Mouse (Mus musculus): ENCODE data around the gene Tas2r114. TPM values are rescaled to one million over a fixed set of nuclear protein-coding genes. Genes with fewer than 3 reads are reported as not detected.

The Tas2r114 gene
- polyA plus RNA-seq (2015; fragmentation: Nextera tagmentation; extraction: Ambion mirVana) = not detected in 2 replicates

GRCm38 (mm10) chr6:131689963-131690362, at the start of gene Tas2r114:
TSS of gene Tas2r114 (minus strand) at chr6:131690063.

GRCm38 (mm10) chr6:131687395-131687794, 2.5 kb downstream of the Tas2r114 start, which contains the start of gene Tas2r105:
TSS of gene Tas2r105 (minus strand) at chr6:131687495.

GRCm38 (mm10) chr6:131685644-131686043, 4.2 kb downstream of the Tas2r114 start, which contains the start of gene Tas2r104:
TSS of gene Tas2r104 (minus strand) at chr6:131685744.

DNA sequence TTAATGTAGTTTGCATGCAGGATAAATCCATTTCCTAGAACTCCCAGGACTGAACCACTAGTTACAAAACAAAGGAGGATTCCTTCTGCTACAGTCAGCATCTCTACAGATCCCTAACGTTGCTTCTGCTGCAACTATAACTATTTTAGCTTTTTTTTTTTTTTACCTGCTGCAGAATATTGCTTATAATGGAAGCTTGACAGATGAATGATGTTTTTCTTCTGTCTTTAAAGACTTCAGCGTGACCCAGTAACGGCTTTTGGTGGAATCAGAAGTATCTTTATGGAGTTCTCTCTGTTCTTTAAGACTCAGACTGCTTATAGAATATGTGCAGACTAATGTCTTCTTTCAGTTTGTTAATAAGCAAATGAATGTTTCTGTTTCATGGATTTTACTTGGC, 11.1 kb downstream of the Tas2r114 start, which contains the start of gene Tas2r106:
Gene Tas2r106, minus strand, starts transcription at position 101 of the 400 bp plus-strand sequence.

DNA sequence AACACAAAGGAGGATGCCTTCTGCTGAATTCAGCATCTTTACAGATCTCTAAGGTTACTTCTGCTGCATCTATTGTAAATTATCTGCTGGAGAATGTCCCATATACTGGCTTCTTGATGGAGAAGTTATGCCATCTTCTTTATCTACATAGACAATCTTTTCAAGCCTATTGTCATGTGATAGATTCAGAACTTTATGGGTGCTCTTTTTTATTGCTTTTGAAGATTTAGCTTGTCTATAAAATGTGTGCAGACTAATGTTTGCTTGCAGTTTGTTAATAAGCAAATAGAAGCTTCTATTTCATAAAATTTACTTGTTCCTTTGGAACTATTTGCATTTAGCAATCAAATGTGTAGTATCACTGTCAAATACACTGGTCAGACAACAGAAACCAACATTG, 29.8 kb downstream of the Tas2r114 start, which contains the start of gene Tas2r107:
Gene Tas2r107, minus strand, starts transcription at position 101 of the 400 bp plus-strand sequence.

Other genes starting within 250 kb of the Tas2r114 start
- gene 5430401F13Rik, start 203.7 kb downstream of the Tas2r114 start, polyA plus RNA-seq (2015; fragmentation: Nextera tagmentation; extraction: Ambion mirVana) = not detected in 2 replicates
- not detected in 2 replicates for gene Gm6619, start 203.7 kb downstream of the Tas2r114 start, polyA plus RNA-seq (2015; fragmentation: Nextera tagmentation; extraction: Ambion mirVana)
- gene Tas2r130, start 59.2 kb downstream of the Tas2r114 start, polyA plus RNA-seq (2015; fragmentation: Nextera tagmentation; extraction: Ambion mirVana) = not detected in 2 replicates
- not detected in 2 replicates for gene Tas2r107, start 29.9 kb downstream of the Tas2r114 start, polyA plus RNA-seq (2015; fragmentation: Nextera tagmentation; extraction: Ambion mirVana)
- gene Tas2r106, start 11.2 kb downstream of the Tas2r114 start, polyA plus RNA-seq (2015; fragmentation: Nextera tagmentation; extraction: Ambion mirVana) = not detected in 2 replicates
- gene Tas2r104, start 4.3 kb downstream of the Tas2r114 start, polyA plus RNA-seq (2015; fragmentation: Nextera tagmentation; extraction: Ambion mirVana) = not detected in 2 replicates
- not detected in 2 replicates for gene Tas2r105, start 2.6 kb downstream of the Tas2r114 start, polyA plus RNA-seq (2015; fragmentation: Nextera tagmentation; extraction: Ambion mirVana)